Mouse (Mus musculus): ENCODE data around the gene Mid1.
"Not testable (repeated sequence)": the region's sequence is repeated elsewhere in the genome, so short reads cannot be mapped to it uniquely, and the experiment has no call there.

The Mid1 gene

GRCm38 (mm10) chrX:169971562-169971961 lies 286.6 kb downstream of the Mid1 start:
- peak; percentile 21 for DNase-seq (ENCODE audit: low read depth, low spot score)

- not testable (repeated sequence) for DNase-seq (ENCODE audit: low read depth, low spot score)
These were observed 287.1 kb downstream of the Mid1 start for GRCm38 (mm10) chrX:169972131-169972530.

- peak; percentile 29 for DNase-seq (ENCODE audit: low read depth, low spot score)
These were observed 287.9 kb downstream of the Mid1 start for GRCm38 (mm10) chrX:169972791-169973494.

GRCm38 (mm10) chrX:169973806-169974205 lies 288.8 kb downstream of the Mid1 start:
- DNase-seq (ENCODE audit: low read depth, low spot score) = peak; percentile 12

GRCm38 (mm10) chrX:169974456-169974855 lies 289.5 kb downstream of the Mid1 start:
- DNase-seq (ENCODE audit: low read depth, low spot score) = peak; percentile 8

GRCm38 (mm10) chrX:169974974-169975373 lies 290.0 kb downstream of the Mid1 start:
- peak; percentile 13 for DNase-seq (ENCODE audit: low read depth, low spot score)

- peak; percentile 15 for DNase-seq (ENCODE audit: low read depth, low spot score)
These were observed 290.7 kb downstream of the Mid1 start for GRCm38 (mm10) chrX:169975681-169976131.

GRCm38 (mm10) chrX:169976340-169976739 lies 291.3 kb downstream of the Mid1 start:
- not testable (repeated sequence) for DNase-seq (ENCODE audit: low read depth, low spot score)

GRCm38 (mm10) chrX:169977856-169978435 lies 292.9 kb downstream of the Mid1 start:
- DNase-seq (ENCODE audit: low read depth, low spot score) = peak; percentile 82

- DNase-seq (ENCODE audit: low read depth, low spot score) = peak; percentile 83
These were observed 293.7 kb downstream of the Mid1 start for GRCm38 (mm10) chrX:169978436-169979381.

GRCm38 (mm10) chrX:169979461-169980202 lies 294.6 kb downstream of the Mid1 start:
- peak; percentile 78 for DNase-seq (ENCODE audit: low read depth, low spot score)

GRCm38 (mm10) chrX:169980203-169980556 lies 295.2 kb downstream of the Mid1 start:
- DNase-seq (ENCODE audit: low read depth, low spot score) = not testable (repeated sequence)

GRCm38 (mm10) chrX:169980809-169981289 lies 295.9 kb downstream of the Mid1 start:
- DNase-seq (ENCODE audit: low read depth, low spot score) = no peak

- DNase-seq (ENCODE audit: low read depth, low spot score) = peak; percentile 90
These were observed 296.8 kb downstream of the Mid1 start for GRCm38 (mm10) chrX:169981761-169982181.

- peak; percentile 77 for DNase-seq (ENCODE audit: low read depth, low spot score)
These were observed 297.8 kb downstream of the Mid1 start for GRCm38 (mm10) chrX:169982606-169983400.

GRCm38 (mm10) chrX:169983401-169984165 lies 298.6 kb downstream of the Mid1 start:
- DNase-seq (ENCODE audit: low read depth, low spot score) = peak; percentile 80

- DNase-seq (ENCODE audit: low read depth, low spot score) = peak; percentile 76
These were observed 299.3 kb downstream of the Mid1 start for GRCm38 (mm10) chrX:169984331-169984730.

GRCm38 (mm10) chrX:169984853-169985252 lies 299.9 kb downstream of the Mid1 start:
- DNase-seq (ENCODE audit: low read depth, low spot score) = peak; percentile 86

GRCm38 (mm10) chrX:169985796-169986195 lies 300.8 kb downstream of the Mid1 start:
- peak; percentile 82 for DNase-seq (ENCODE audit: low read depth, low spot score)
